Mouse (Mus musculus): ENCODE results near the gene B3galt4. TPM values are rescaled to one million over a fixed set of nuclear protein-coding genes. Genes with fewer than 3 reads are reported as not detected.
"Not testable (repeated sequence)": the region's sequence is repeated elsewhere in the genome, so short reads cannot be mapped to it uniquely, and the experiment has no call there.

The B3galt4 gene
- total RNA-seq (2021): 1 to 10 TPM; 5.9 to 6.5 TPM
- long read RNA-seq, experiment 1, partial matches to known transcripts: 0 of 1 reads
- long read RNA-seq, experiment 1, other reads (novel, unspliced or antisense): 0 of 1 reads
- long read RNA-seq, experiment 2: 0 reads

- peak; percentile 75 to 81 for DNase-seq (ENCODE audit: low spot score in 2 of 2)
Measured at GRCm38 (mm10) chr17:33951021-33951946, at the start of gene B3galt4. TSS of gene B3galt4 (minus strand) at chr17:33951488.

- not testable (repeated sequence) for DNase-seq (ENCODE audit: low spot score in 2 of 2)
Measured at GRCm38 (mm10) chr17:34000796-34001195, 49.5 kb upstream of the B3galt4 start.

- DNase-seq (ENCODE audit: low spot score in 2 of 2): peak; percentile 64 to 65
Measured at GRCm38 (mm10) chr17:34000150-34000537, 48.9 kb upstream of the B3galt4 start, which contains the start of gene H2-K1. TSS of gene H2-K1 (minus strand) at chr17:34000347.

GRCm38 (mm10) chr17:33999341-34000149 lies 48.3 kb upstream of the B3galt4 start:
- no peak for DNase-seq (ENCODE audit: low spot score in 2 of 2)

GRCm38 (mm10) chr17:33998697-33999096 lies 47.4 kb upstream of the B3galt4 start:
- DNase-seq (ENCODE audit: low spot score in 2 of 2): not testable (repeated sequence)

- DNase-seq (ENCODE audit: low spot score in 2 of 2): not testable (repeated sequence)
Measured at GRCm38 (mm10) chr17:33997025-33997424, 45.7 kb upstream of the B3galt4 start.

- no peak for DNase-seq (ENCODE audit: low spot score in 2 of 2)
Measured at GRCm38 (mm10) chr17:33995651-33996050, 44.4 kb upstream of the B3galt4 start.

GRCm38 (mm10) chr17:33994959-33995358 lies 43.7 kb upstream of the B3galt4 start:
- no peak for DNase-seq (ENCODE audit: low spot score in 2 of 2)

GRCm38 (mm10) chr17:33991788-33992664 lies 40.7 kb upstream of the B3galt4 start:
- peak in 1 of 2 experiments; percentile 60 for DNase-seq (ENCODE audit: low spot score in 2 of 2)

- DNase-seq (ENCODE audit: low spot score in 2 of 2): peak in 1 of 2 experiments; percentile 67
Measured at GRCm38 (mm10) chr17:33982136-33982535, 30.8 kb upstream of the B3galt4 start.

GRCm38 (mm10) chr17:33981192-33981909 lies 30.1 kb upstream of the B3galt4 start:
- peak; percentile 81 to 87 for DNase-seq (ENCODE audit: low spot score in 2 of 2)

GRCm38 (mm10) chr17:33980181-33981035 lies 29.1 kb upstream of the B3galt4 start:
- no peak for DNase-seq (ENCODE audit: low spot score in 2 of 2)

- no peak for DNase-seq (ENCODE audit: low spot score in 2 of 2)
Measured at GRCm38 (mm10) chr17:33979512-33980050, 28.3 kb upstream of the B3galt4 start.

GRCm38 (mm10) chr17:33978631-33979031 lies 27.3 kb upstream of the B3galt4 start:
- DNase-seq (ENCODE audit: low spot score in 2 of 2): peak in 1 of 2 experiments; percentile 38

GRCm38 (mm10) chr17:33977861-33978557 lies 26.7 kb upstream of the B3galt4 start:
- no peak for DNase-seq (ENCODE audit: low spot score in 2 of 2)

- no peak for DNase-seq (ENCODE audit: low spot score in 2 of 2)
Measured at GRCm38 (mm10) chr17:33973572-33973971, 22.3 kb upstream of the B3galt4 start.

- no peak for DNase-seq (ENCODE audit: low spot score in 2 of 2)
Measured at GRCm38 (mm10) chr17:33972691-33973090, 21.4 kb upstream of the B3galt4 start.

GRCm38 (mm10) chr17:33969394-33969793 lies 18.1 kb upstream of the B3galt4 start:
- no peak for DNase-seq (ENCODE audit: low spot score in 2 of 2)

All from left cerebral cortex, adult 18-20 months (tissue).